Mouse (Mus musculus) left cerebral cortex, adult 11 months (tissue): ENCODE results near the gene Fign.

ENCODE experiments used
- DNase-seq: peaks from one replicate; pipeline ENCODE4 v3.0.0; 2022; ENCODE audit warnings: low spot score

Fign gene

DNA sequence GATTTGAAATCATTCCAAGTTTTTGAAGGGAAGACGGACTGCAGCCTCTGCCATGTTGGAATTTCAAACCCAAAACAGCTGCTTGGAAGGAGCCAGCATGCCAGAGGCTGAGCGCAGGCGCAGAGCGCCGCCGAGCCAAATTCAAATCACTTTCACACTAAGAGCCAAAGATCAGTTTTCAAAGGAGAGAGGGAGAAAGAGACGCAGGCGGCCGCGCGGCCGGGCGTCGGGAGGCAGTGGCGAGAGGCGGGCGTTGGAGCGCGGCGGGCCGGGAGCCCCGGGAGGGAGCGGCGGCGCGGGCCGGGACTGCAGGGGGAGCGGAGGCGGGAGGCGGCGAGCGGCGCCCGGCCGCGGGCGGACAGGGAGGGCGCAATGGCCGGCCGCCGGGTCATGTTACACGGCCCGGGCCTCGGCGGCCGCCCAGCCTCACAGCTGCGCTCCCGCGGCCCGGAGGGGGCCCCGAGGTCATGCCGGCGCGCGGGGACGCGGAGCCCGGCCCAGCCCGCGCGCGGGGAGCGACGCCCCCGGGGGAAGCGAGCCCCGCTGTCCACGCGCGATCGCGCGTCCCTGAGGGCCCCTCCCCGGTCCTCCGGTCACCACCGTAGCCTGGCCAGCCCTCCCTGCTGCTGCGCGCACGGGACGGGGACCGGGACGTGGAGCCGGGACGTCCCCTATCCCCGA lies at the start of gene Fign:
Gene Fign (minus strand): TSS at position 102 of the 681 bp plus-strand sequence.
- peak; percentile 53 for DNase-seq

DNA sequence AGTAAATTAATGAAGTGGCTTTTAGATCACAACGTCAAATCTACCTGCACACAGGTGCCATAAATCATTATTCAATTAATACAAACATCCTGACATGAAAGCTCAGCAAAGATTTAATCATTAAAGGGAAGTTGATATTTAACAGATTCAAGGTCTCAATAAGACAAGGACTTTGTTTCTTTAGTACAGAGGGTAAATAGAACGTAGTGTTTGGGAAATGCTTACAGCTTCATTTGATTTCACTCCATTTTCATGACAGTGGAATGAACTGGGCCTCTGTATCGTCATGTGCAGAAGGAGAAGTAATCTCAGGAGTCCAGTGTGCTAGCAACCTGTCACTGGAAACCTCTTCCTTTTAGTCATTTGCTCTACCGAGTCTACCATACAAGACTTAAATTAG lies 35.8 kb upstream of the Fign start:
- no peak for DNase-seq

DNA sequence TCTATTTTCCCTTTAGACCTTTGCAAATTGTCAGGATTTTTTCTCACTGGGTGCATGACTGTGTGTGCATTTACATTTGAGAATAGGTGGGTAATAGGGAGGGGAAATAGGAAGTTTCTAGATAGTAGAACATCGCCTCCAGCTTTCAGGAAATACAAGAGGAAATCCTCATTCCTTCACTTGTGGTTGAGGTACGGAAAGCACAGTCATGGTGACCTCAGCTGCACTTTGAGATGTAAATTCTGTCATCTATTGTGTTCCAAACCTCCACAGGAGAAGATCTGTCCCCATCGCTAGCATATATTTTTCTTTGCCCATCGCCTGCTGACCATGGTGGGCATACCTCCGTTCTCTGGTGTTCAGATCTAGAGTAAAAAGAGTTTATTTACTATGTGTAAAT lies 22.7 kb upstream of the Fign start:
- no peak for DNase-seq

DNA sequence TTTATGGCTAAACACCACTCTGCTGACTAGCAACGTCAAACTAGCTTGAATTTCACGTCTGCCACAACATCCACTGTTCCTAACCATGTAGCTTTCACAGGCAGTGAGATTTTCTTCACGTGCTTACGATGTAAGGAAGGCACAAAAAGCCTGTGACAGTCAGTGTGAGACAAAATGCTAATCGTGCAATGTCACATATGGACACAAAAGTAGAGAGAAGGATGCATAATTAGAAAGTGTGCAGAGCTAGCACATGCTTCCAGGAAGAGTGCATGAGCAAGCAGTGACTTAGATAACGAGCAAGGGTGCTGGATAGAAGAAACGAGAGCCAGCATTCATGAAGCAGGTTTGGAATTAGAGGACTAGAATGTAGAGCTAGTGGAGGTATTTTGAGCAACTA lies 18.8 kb upstream of the Fign start:
- no peak for DNase-seq

DNA sequence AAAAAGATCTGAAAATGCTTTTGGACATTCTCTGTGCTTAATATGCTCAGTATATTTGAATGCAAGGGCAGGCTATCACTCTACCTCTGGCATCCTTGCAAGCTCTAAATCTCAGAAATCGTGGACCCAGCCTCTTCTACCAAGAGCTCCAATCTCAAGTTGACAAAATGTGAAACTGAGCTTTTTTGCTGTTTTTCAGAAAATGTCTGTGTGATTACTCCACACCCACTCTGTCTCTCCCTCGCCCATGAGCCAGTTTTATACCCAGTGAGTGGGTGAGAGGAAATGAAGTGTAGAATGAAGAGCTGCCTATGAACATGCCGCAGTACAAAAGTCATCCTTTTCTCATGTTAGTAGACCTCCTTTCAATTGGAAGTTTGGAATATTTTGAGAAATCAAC lies 13.3 kb upstream of the Fign start:
- DNase-seq = no peak

DNA sequence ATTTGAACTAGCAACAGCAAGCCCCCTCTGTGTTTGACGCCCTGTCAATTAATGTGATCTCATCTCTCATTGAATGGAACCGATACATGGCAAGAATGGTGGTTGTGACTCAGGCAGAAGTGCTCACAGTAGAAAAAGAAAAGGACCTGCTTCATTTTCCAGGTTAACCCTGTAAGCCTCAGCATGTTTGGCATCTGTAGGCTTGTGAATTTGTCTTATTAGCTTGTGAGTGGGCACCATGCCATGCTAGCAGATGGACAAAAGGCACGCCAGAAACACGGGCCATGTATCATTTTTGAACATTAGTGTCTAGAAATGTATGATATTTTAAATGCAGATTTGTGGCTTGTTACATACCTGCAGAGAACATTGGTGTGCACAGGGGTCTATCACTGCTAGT lies 12.0 kb upstream of the Fign start:
- no peak for DNase-seq

DNA sequence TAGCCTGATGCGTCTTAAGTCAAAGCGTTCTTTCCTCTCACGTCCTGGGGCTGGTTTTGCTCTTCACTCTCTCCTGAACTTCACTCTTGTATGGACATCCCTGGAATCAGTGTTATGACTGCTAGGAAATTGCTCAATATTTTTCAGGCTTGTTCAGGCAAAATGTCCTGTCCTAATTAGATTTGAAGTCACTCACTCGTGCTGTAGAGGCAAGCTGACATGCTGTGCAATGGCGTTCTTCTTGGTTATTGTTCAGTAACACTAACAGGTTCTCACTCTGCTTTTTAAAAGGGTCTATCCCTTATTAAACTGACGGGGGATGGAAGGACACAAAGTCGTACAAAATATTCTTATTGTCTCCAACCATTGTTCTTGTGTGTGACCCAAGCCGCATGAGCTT lies 10.2 kb upstream of the Fign start:
- DNase-seq = no peak

DNA sequence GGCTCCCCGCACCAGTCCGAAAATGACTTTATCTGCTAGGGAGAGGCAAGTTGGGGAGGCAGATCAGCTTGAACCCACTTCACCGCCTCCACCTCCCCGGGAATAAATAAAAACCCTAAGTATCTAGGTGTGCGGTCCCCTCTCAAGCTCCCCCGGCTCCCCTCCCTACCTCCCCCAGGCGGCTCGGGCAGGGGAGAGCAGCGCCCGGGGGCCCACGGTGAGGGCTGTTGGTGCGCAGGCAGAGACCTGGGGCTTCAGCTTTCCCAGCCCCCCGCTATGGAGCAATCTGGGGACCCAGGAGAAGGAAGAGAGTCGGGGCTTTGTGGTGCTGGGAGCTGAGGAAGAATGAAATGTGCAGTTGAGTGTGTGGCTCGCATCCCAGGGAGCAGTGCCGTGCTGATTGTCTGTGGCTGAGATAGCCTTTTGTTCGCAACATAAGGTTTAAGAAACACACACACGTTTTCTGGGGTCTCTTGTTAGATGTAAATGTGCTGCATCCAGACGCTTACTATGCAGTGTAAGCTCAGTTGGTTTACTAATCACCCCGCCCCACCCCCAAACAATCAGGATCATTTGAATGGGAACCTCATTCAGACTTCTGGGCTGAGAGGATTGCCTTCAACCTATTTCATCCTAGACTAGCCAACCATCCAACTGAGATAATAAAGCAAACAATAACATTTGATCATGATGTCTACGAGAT lies 931 bp upstream of the Fign start:
- no peak for DNase-seq

DNA sequence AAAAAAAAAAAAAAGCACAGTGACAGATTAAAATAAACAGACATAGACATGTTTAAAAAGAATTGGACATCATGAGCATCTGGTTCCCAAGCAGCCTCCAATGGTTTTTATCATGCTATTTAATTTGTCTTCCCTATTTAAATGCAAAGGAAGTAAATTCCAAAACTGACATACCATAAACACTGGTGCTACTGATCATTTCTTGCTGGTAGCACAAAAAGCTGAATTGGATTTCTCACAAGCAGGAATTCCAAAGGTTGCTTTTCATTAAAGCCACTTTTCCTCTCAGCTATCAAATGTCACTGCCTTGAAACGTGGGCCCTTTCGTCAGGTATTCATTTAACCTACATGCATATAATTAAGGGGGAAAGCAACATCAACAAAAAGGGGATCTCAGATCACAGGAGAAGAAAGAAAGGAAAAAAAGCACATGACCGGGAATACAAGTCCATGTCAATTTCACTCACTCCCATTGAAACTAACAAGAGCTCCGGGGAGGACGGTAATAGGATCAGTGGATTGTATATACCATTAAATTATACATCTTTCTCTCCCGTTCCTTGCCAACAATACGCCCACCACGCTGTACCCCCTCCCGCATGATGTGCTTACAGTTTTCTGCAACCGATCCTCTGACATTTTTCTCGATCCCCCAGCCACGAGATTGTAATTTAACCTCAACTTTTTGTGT lies 972 bp downstream of the Fign start:
- DNase-seq = no peak

DNA sequence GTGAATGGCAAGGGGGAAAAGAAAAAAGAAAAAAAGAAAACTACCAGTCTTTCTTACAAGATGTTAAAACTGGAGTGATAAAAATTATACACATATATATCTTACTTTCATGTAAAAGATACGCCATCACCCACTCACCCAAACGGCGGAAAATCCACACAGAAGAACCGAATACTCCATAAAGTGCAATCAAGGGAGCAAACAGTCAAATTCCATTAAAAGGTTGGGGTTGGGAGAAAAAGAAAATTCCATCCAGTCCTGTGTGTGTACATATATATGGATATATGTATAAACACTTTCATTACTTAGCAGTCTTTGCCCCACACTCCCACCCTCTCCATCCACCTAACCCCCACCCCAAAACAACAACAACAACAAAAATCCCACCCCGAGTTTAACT lies 1.7 kb downstream of the Fign start:
- no peak for DNase-seq

DNA sequence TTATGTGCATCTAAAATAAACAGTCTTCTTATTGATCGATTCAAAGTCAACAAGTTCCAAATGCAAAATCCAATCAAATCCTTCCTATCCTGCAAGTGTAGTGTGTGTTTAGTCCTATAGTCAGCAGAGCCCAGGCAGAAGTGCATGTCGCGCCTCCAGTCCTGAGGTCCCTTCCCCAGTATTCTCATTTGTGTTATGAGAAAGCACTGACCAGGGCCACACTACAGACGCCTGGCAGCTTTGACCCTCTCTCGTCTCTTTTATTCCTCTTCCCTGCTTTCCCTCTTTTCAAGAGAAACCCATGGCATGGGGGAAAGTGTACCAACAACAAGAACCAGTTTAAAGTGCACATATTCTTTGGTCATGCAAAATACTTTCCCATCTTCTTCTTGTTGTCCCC lies 2.3 kb downstream of the Fign start:
- no peak for DNase-seq

DNA sequence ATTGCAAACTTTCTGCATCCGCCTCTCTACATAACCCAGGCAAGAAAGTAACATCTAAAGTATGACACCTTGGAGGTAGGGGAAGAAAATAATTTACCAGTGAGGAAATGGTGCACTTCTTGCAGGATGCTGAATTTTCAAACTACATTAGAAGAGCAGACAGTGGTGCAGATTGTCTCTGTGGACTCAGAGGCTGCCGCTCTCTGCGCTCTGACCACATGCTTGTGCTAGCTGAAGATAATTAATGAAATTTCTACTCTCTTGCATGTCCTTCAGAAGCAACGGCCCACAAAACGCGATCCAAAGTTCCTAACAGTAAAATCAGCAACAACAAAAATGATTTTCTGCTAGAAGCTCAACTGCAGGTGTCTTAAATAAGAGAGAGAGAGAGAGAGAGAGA lies 4.8 kb downstream of the Fign start:
- DNase-seq = no peak

DNA sequence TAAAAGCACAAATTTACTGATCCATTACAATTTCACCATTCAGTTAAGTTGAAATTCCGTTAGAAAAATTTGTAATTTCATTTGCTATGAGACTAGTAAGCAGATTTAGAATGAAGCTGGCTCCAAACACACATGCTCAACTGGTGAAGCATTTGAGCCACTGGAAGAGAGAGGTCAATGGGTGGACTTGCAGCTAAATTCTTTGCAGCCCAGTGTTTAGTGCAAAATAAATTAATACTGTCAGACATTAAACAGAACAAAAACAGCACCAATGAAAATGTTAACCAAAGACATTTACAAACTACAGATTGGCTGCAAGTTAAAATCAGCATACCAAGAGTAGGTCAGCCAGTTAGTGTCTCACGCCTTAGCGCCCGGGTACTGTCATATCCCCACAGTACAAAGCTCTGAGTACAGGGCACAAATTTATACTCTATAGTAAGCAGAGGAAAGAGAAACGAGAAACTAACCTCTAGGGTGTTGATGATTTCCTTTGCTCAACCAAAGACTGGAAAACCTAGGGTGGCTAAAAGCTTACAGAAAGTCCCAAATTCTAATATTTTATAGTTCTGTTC lies 13.9 kb downstream of the Fign start:
- no peak for DNase-seq

DNA sequence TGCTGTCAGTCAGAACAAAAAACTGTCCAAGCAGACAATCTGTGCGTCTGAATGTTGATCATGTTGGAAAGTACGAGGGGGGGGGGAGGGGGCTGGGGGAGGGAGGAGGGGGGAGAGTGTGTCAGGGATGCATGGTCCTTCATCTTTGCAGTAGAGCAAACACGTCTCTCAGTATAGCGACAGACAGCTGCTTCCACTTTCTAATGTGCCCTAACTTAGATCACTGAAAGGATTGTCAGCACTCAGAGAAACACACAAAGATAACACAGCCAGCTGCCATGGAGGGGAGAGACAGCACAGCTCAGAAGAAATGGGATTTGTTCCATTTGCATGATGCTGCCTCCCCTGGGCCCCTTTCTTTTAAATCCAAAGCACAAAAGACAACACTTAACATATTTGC lies 18.1 kb downstream of the Fign start:
- DNase-seq = no peak

DNA sequence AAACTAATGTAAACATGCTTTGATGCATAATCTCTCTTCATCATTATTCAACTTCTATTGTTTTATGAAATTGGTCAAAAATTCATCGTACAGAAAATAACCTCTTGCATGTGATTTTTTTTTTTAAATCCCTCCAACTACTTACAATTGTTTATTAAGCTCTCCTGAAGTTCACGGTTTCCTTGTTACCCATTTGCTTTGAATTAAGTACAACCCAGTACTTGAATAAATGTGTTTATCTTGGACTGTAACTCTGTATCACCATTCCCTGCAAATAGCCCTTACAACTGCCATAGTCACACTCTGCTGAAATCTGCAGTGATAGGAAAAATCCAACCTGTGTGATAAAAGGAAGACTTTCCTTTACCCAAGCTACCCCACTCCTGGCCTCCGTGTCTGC lies 19.3 kb downstream of the Fign start:
- no peak for DNase-seq

DNA sequence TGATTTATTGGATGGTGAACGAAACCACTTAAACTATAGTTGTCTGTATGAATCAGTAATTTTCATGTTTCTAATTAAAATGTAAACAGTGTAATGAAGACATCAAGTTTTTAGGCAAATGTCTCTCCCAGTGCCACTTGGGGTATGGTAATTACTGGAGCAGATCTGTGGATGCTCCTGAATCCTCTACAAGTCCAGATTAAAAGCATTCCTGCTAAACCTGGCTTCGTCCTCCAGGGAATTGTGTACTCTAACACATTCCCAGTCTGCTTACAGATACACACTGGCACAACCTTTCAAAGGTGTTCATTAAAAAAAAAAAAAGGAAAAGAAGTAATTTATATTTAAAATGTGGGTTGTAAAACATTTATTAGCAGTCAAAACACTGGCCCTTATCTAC lies 20.0 kb downstream of the Fign start:
- no peak for DNase-seq

DNA sequence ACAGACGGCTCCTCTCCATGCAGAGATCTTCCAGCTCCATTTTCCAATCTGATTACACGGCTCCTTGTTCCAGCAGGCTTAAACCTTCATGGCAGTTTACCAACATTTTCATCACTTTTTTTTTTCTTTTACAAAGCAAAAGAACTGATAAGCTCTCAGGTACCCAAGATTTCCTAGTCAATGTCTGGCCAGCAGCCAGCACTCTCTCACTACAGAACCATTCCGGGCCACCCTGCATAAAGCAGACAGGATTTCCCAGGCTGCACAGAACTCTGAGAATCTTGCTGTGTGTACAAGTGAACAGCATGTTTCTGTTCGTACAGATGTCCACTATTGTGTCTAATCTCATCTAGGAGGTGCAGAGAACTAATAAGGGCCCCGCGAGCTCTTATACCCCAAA lies 22.0 kb downstream of the Fign start:
- DNase-seq = no peak

DNA sequence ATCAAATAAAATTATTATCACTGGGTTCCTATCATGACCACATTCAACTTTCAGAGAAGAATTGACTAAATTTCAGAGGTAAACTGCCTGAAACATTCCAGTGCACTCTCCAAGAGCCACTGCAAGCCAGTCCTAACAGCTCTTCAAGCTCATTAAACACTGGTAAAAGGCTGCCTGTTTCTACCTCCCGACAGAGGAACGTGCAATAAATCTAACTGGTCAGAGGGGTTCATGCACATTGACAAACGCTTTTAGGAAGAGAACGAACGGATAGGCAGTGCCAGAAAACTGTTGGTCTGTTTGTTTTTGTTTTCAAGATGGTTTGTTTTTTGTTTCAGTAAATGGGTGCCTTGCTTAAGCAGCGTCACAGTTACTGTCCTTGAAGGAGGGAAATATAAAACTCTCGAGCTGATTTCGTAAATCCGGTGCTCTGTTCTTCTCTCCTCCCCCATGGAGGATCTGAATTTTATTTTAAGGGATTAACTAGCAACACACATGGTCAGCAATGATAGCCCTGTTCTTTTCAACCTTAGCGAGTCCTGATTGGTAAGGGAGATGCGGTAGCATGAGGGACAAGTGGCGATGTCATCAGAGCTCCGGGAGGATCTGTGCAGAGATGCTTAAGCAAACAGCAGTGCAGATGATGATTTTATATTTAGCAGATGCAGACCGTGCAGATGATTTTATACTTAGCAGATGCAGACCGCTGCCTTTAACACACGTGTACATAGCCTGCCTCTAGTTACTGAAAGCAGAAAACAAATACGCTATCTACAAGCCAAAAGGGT lies 23.0 kb downstream of the Fign start:
- DNase-seq = no peak

DNA sequence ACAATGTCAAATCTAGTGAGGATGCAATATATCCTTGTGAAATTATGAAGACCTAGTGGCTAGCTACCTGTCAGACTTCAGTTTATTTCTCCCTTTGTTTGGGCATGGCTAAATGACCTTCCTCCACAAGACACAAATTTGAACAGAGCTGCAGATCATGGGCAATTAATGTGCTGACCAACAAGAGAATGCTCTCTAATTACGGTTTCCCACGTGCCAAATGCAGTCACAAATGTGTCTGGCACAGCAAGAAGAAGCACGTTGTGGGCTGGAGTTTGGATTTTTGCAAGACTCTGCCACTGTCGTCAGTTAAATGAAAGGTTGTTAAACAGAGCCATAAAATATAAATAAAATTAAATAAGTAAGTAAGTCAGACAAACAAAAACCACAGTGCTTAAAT lies 25.7 kb downstream of the Fign start:
- DNase-seq = no peak

DNA sequence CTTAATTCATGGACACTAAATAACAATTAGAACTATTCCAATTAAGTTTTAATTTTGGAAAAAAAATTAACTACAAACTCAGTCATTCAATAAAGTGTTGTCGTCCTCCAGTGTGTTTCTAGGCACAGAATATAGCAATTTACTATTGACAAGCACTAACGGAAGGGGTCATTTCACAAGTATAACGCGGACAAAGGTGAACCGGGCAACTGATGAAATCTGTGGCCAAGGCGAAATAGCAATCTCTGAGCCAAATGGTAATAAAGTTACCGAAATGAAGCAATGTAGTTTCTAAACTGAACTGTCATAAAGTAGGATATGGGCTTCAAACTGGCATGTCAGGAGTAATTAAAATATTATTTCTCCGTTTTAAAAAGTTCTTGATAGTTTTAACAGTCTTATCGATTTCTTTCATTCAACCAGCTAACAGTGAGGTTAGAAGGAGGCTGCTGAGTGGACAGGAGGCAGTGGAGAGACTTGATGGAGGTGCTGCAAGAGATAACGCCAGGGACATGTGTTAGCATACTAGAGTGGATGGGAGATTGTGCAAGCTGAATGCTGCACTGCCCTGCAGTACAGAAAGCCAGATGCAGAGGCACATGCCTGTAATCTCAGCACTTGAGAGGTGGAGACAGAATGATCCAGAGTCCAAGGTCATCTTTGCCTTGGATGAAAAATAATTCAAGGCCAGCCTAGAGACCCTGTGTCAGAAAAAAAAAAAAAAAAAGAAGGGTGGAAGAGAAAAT lies 27.7 kb downstream of the Fign start:
- DNase-seq = no peak

DNA sequence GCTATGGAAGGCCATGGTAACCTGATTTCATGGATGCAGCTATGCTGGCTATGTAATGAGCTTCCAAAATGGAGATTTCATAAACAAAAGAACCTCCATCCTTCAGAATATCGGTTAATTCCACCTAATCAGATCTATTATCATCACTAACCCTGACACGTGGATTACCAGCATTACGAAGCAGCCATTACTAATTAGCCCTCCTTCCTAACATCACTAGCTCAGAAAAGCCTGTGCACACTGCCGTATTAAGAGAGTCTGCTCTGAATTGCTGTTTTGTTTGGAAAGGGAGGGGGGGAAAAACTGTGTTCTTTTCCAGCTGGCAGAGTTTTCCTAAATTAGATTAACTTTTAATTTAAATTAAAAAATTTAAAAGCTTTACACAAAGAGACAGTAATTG lies 32.3 kb downstream of the Fign start:
- no peak for DNase-seq

DNA sequence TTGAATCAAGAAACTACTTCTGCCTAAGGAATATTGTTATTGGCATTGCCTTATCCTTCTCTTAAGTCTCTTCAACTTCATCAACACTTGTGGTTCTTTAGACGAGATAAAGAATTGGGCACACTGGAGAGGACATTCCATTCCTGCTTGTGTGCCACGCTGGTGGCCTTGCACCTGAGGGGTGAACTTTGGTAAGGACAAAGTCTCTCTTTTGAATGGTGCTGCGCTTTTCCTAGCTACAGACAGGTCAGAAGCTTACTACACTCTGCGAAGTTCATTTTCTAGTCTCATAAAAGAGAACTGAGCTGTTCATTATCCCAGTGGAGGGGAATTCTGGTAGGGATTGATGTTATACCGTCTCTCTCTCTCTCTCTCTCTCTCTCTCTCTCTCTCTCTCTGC lies 38.4 kb downstream of the Fign start:
- DNase-seq = no peak
